Mouse (Mus musculus): ENCODE measurements around the gene Psd4.

DNA sequence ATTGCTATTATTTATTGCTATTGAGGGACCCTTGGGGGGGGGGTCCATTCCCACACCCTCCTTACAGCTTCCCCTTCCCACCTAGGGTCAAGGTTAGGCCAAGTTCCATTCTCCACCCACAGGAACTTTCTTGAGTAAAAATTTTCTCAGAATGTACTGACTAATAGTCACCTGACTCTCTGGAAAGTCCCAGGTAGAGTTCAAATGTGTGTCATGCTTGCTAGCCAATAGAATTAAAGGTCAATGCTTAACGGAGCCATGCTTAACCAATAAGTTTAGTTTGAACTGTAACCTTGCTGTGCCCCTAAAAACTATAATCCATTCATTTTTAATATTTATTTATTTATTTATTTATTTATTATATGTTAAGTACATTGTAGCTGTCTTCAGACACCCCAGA lies 8.0 kb upstream of the Psd4 start:
- TF ChIP-seq POLR2A (IDR thresholded peaks at IDR 0.05; ENCODE audit: borderline replicate concordance, extremely low read depth, insufficient read depth, insufficient read length, poor library complexity, severe bottlenecking) (no peak), CTCF (IDR thresholded peaks at IDR 0.05; ENCODE audit: borderline replicate concordance, extremely low read depth, insufficient read depth, insufficient read length) (no peak)

All from brain, embryonic 14.5 days (tissue).